Mouse (Mus musculus): ENCODE data around the gene Rab5c.

Gene Rab5c

DNA sequence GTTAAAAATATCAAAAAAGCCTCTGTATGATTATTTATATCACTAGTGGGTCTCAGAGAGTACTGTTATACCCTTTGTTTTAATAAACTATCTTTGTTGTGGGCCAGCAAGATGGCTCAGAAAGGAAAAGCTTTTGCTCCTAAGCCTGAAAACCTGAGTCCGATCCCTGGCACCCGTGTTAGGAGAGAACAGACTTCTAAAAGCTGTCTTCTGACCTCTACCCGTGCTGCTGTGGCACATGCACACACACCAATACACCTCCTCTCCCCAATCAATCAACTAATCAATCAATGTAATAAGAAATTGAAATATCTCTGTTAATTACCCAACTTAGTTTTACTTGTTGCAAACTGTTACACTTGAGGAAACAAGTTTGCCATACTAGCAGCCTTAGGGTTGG is 37.3 kb downstream of the Rab5c start:
- DNase-seq (ENCODE audit: low read depth, low spot score), result no peak

DNA sequence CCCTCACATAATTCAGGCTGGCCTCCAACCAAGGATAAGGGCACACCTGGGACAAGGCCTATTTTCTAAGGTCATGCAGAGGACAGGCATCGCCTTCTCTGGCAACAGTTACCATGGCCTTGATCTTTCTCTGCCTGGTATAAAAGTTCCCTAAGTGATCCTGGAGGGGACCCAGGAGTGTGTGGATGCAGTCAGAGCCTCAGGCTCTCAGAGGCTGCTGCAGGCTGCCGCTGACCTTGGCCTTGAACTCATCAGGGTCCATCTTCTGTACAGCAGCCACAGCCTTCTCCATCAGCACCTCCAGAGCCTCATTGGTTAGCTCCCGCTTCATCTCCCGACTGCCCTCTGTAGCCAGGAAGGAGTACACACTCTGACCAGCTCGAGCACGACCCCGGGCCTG is 40.1 kb downstream of the Rab5c start:
- no peak for DNase-seq (ENCODE audit: low read depth, low spot score)

DNA sequence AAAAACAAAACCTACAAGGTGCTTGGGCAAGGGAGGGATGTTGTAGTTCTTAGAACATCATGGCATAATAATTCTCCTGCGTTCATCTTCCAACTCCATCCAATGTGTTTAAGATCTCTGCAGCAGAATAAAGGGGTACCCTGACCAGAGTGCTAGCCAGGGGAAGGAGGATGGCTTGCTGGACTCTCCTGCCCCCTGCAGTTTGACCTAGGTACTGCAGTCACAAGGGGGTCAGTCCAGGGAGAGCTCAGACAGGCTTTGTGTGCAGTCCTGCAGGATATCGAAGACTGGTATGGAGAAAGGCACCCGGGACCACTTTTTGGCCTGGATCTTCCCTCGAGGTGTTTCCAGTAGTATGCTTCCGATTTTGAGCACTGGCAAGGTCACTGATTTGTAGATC is 43.1 kb downstream of the Rab5c start:
- peak; percentile 57 for DNase-seq (ENCODE audit: low read depth, low spot score)

DNA sequence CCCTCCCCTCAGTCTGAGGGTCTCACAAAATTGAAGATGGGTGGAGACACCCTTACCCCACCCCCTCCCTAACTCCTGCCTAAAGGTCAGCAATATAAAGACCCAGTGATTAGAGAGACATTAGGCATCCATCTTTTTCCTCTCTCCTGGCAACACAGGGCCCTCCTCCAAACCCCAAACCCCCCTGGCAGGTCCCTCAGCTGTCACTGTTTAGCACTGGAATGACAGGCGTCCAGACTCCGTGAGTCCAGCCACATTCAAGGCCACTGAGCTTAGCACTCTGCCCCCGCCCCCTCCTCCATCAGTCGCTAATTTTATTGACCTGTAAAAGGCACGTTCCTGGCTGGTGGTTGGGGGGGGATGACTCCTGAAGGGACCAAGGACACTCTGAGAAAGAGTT is 44.9 kb downstream of the Rab5c start:
- no peak for DNase-seq (ENCODE audit: low read depth, low spot score)

DNA sequence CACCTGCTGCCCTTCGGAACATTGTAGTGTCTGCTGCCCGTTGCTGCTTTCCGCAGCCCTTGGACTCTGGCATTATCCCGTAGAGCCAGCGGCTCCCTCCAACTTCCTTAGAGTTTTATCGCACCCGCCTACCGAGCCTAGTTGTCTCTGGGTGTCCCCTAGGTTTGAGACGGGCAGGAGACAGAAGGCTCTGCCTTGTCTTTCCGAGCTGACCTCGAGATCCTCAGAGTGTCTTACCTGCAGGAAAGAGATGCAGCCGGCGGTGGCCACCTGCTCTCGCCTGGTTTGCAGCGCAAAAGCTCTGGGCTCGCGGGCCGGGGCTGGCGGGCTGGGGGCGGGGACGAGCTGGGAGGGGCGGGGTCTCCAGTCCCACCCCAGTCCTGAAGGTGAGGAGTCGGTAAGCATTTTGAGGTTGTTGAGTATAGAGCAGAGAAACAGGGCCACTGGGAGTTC is 45.8 kb downstream of the Rab5c start, which contains the start of gene Zfp385c:
Gene Zfp385c (minus strand): TSS at position 292 of the 453 bp plus-strand sequence.
- DNase-seq (ENCODE audit: low read depth, low spot score), result no peak

DNA sequence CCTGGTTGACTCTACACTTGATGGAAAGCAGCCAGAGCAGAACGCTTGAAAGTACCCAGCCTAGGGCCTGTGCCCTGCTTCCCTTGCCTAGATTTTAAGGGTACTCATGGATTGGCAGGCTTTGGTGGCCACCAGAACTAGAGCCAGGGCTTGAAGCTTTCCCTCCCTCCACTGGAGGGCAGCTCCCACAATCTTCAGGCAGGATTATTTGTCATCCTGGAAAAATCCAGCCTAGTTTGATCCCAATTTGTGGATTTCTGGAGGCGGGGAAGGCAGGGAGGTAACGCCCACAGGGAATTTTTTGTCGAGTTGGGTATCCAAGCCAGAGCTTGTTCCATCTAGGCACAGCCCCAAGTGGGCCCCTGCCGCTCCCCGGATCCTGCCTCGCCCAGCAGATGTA is 47.6 kb downstream of the Rab5c start:
- no peak for DNase-seq (ENCODE audit: low read depth, low spot score)

DNA sequence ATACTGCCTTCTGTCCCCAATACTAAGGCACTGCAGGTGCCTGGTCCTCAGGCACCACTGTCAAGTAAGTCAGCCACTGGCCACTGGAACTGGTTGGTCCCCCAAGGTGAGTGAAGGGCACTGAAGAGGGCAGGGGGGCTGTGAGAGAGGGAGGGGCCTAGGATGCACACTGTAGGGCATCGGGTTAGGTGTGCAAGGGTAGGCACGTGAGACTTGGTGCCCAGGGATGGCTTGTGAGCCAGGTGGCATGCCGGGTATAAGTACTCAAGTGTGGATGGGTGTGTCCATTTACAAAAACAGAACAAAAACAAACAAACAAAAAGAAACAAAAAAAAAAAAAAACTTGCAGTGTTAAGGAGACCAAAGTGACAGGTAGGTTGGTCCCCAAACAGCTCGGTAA is 49.6 kb downstream of the Rab5c start:
- DNase-seq (ENCODE audit: low read depth, low spot score), result no peak

DNA sequence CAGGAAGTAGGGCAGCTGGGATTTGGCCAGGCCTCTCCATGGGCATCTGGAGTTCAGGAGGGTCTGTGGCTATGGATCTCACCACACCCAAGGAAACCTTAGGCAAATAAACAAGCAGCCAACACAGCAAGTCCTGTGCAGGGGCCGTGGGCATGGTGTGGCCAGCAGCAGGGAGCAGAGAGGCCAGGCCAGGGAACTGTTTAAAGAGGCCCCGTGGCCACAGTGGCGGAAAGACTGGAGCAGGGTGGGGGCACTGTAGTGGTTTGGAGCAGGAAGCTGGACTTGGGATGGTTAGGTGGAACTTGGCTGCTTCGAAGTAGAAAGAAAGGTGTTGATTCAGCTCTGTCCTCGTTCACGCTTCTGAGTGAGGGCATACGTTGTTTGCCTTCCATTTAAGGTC is 50.8 kb downstream of the Rab5c start:
- DNase-seq (ENCODE audit: low read depth, low spot score), result no peak

DNA sequence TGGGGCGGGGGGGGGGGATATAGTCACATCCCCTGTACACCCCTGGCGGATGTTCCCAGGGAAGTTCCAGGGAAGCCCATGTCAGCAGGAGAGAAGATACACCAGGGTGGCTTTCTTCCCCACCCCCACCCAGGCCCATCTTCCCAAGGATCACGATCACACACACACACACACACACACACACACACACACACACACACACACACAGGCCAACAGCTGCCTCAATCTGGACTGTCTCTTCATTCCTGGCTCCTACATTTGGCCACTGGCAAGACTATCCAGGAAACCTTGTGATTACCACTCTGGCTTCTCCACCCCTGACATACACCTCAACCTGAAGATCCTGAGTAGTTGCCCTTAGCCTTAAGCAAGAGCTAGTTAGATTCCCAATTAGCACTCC is 52.6 kb downstream of the Rab5c start:
- DNase-seq (ENCODE audit: low read depth, low spot score), result no peak

DNA sequence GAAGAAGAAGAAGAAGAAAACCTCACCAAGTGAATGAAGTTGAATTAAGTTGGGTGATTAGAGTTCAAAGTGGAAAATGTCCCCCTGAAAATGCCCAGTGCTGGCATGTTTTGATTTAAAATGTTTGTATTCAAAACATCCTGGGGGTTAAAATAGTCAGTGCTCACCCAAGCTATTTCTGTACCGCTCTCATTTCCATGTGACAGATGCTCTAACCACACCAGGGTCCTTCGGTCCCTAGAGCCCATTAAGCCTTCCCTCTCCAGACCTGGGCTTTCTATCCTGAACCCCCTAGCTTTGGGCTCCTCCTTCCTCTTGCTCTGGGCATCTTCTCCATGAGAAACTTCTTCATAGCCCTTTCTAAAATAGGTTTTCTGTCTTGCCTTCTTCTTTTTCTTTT is 53.9 kb downstream of the Rab5c start:
- no peak for DNase-seq (ENCODE audit: low read depth, low spot score)

DNA sequence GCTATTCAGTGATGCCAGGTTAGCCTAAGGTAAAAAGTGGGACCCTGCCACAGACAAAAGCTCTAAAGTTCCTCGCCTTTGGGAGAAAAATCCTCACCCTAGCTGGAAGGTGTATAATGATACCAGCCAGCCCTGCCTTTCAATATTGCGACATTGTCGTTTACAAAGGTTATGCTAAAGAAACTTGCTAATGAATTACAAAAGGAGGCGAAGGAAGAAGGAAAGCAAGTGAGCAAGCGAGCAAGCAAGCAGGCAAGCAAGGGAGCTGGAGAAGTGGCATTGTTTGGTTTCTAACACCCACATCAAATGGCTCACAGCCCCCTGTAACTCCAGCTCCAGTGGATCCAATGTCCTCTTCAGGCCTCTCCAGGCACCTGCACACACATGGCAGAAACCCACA is 55.5 kb downstream of the Rab5c start:
- no peak for DNase-seq (ENCODE audit: low read depth, low spot score)

DNA sequence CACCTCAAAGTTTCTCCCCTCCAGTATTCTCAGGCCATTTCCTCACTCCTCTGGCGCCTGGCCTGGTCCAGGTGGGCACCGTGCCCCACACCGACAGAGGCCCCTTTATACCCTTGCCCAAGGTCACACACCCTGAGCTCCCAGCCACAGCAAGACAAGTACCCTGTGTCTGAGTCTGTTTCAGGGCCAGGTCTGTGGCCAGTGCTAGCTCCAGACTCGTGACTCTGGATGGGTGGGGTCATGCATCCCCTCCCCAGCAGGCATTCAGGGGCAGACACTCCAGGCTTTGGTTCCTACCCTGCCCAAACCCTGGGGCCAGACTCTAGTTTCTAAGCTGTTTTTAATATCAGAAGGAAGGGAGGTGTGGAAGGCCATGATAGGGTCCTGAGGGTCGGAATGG is 56.2 kb downstream of the Rab5c start:
- DNase-seq (ENCODE audit: low read depth, low spot score), result no peak

DNA sequence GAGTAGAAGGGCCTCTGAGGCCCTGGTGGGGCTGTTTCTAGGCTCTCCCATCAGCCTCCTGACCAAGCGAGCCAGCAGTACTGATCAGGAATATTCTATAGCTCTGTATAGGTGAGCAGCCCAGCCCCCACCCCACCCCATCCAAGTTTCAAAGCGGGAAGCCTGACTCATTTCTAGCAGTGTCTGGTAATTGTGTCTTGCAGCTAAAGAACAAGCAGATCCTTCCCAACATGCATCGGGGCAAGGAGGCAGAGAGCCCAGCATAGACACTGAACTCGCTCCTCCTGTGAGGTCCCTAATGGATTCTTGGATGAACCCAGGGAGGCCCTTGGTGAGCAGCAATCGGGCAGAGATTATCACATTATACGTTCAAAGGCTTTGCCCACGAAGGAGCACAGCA is 60.2 kb downstream of the Rab5c start:
- DNase-seq (ENCODE audit: low read depth, low spot score), result no peak

DNA sequence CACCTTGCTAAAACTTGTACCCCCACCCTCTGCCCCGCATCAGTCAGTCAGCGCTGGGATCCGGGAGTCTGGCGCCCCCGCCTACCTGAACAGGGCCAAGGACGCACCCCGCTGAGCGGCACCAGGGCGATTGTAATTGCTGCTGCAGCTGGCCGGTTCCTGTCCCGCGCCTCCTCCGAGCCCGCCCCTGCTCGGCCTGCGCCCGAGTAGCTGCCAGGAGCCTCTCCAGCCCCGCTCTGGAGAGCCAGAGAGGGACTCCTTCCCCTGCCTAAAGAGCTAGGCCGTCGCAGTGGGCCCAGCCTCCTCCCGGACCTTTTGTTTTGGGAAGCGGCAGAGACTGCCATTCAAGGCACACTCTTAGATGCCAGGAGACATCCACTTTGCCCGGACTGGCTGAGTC is 64.8 kb downstream of the Rab5c start:
- no peak for DNase-seq (ENCODE audit: low read depth, low spot score)

DNA sequence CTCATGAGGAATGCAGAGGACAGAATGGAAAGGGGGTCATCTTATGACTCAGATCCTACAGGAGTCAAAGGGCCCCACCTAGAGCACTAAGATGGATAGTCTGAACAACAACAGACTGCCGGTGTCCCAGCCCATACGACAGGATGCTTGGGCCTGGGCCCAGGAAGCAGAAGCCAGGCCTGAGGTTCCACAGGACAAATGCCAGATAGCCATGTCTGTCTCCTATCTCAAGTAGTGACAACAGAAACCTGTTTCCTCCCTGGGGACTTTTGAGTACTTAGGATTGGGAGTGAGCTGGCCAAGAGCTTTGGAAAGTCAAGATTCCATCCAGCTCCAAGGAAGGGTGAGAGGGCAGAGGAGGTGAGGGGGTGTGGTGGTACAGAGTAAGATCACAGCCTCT is 66.1 kb downstream of the Rab5c start:
- no peak for DNase-seq (ENCODE audit: low read depth, low spot score)

DNA sequence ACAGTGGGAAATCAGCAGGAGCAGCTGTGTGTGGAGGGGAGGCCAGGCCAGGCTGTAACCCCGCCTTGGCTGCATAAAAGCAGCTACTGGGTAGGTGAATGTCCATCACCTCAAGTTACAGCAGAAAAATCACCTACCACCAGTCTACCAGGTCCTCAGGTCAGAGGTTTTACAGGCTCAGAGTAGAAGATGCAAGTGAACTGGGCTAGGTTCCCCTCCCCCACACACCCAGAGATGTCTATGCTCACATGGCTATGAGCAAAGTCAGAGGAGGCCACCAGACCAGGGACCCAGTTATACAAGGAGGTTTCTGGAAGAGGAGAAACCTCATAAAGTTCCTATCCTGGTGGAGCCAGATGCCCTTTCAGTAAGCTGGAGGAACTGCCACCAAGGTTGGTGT is 67.0 kb downstream of the Rab5c start:
- DNase-seq (ENCODE audit: low read depth, low spot score), result no peak

Data from embryo, embryonic 11.5 days (tissue).